Mouse (Mus musculus): ENCODE results near the gene Wasf2.

DNA sequence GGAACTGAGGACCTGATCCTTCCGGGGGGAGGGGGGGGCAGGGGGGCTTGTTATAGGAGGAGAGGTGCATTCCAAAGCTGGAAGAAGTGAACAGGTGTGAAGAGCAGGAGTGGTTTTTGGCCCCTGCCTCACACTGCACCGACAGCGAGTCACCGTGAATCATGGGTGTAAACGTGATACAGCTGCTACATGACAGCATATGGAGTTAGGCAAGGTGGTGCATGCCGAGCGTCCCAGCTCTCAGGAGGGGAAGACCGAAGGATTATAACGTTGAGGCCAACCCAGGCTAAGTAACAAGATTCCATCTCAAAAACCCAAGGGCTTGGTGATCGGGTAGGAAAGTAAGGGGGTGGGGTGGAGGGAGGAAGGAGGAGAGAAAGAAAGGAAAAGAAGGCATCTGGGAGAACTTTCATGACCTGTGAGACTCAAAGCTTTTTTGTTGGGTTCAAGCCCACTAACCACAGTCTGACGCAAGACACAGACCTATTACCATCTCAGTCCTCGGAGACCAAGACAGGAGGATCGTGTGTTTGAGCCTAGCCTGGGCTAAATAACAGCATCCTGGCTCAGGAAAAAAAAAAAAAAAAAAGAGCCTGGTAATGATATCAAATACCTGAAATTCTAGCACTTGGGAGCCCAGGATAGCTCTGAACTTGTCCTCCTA is 18.0 kb upstream of the Wasf2 start:
- TF ChIP-seq GATA1 (IDR thresholded peaks at IDR 0.05; ENCODE audit: low read length) = no peak
- no peak for TF ChIP-seq TAL1 (IDR thresholded peaks at IDR 0.05; ENCODE audit: low read length)

Data from erythroblast, embryonic 14.5 days (primary cell).